Comparison of ENCODE assay signal across 14 mouse cellular contexts in genomic region chr5:16252738-16253513, GRCm38 (mm10).
"Had no signal": no experiment of that assay in that cellular context is flagged by ENCODE, and none has a peak within 500 bp of the region (broad histone marks: within the 10 kb centered on the region; RNA-seq: fewer than 3 reads in every experiment).

No protein-coding gene starts in this region.

- DNase-seq: kidney, adult 2 months; kidney, postnatal 14 days; lung, adult 2 months; lung, postnatal 36 days; right cerebral cortex, adult 18-20 months; right cerebral cortex, postnatal 25 days; thymus, postnatal 36 days had no signal

- H3K27me3 ChIP-seq: kidney, embryonic 15.5 days; liver, embryonic 15.5 days; midbrain, embryonic 15.5 days had no signal

- H3K9ac ChIP-seq: kidney, embryonic 15.5 days; liver, embryonic 15.5 days; midbrain, embryonic 15.5 days had no signal

- H3K4me2 ChIP-seq: kidney, embryonic 15.5 days; liver, embryonic 11.5 days; liver, embryonic 15.5 days; midbrain, embryonic 15.5 days had no signal

- H3K27ac ChIP-seq: kidney, embryonic 15.5 days; left cerebral cortex, adult 2 months; limb, embryonic 10.5 days; liver, embryonic 15.5 days; midbrain, embryonic 15.5 days had no signal

- H3K9me3 ChIP-seq: kidney, embryonic 15.5 days; limb, embryonic 10.5 days; liver, embryonic 15.5 days; midbrain, embryonic 15.5 days had no signal

- H3K36me3 ChIP-seq: limb, embryonic 10.5 days; liver, embryonic 15.5 days; midbrain, embryonic 15.5 days had no signal

- ATAC-seq: lung, postnatal 0 days; midbrain, embryonic 15.5 days had no signal

- H3K4me3 ChIP-seq: kidney, embryonic 15.5 days; left cerebral cortex, adult 2 months; limb, embryonic 10.5 days; liver, embryonic 15.5 days; midbrain, embryonic 15.5 days had no signal

- H3K4me1 ChIP-seq: kidney, embryonic 15.5 days; limb, embryonic 10.5 days; liver, embryonic 15.5 days; midbrain, embryonic 15.5 days had no signal
